ENCODE assay signal across 8 mouse cellular contexts in the genomic region with DNA sequence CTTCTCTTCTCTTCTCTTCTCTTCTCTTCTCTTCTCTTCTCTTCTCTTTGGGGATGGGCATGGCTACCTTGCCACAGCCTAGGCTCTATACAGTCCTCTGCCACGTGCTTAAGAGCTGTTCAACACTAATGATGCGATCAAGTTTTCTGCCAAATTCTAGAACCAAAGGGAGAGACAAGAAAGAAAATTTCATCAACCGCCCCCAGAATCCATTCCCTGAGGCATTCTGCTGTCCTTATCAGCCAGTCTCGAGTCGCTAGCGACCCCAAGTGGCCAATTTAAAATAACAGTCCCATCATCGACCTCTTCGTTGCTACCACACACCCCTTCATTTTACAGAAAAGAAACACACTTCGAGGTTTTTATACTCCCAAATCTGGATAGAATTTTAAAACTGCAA.
DNase-seq lines count a peak whose midpoint lies in the region; ATAC-seq and TF ChIP-seq lines count a peak whose summit lies in the region.

No protein-coding gene starts in this region.

- DNase-seq in spleen, postnatal 10 days (ENCODE audit: low spot score in 2 of 2): peak; percentile 5 to 54
- no peak for DNase-seq in spleen, adult 12 weeks (ENCODE audit: low spot score)
- DNase-seq in heart, adult 2 months: peak; percentile 51 to 59
- peak; percentile 88 for DNase-seq in kidney, adult 2 months
- DNase-seq in left cerebral cortex, postnatal 4 days: peak; percentile 84

- peak; percentile 68; the same call in 1 of the 2 replicates for ATAC-seq in embryonic facial prominence, embryonic 12.5 days (ENCODE audit: insufficient number of reproducible peaks, insufficient read depth, low FRiP score, low TSS enrichment)
- ATAC-seq in midbrain, embryonic 13.5 days: peak; percentile 75
- ATAC-seq in stomach, embryonic 15.5 days (ENCODE audit: insufficient read depth, low FRiP score, low read depth): peak; percentile 80

- peak overlapping the region; percentile 53 for H3K4me2 ChIP-seq in embryonic facial prominence, embryonic 12.5 days (replicated peaks)
- peak overlapping the region; percentile 53 for H3K4me2 ChIP-seq in midbrain, embryonic 13.5 days (replicated peaks)
- peak overlapping the region; percentile 66 for H3K4me2 ChIP-seq in stomach, embryonic 15.5 days

- no peak for TF ChIP-seq POLR2A in heart, adult 2 months (IDR thresholded peaks at IDR 0.05; ENCODE audit: insufficient read depth, low read depth, low read length)
- TF ChIP-seq POLR2A in kidney, adult 2 months (IDR thresholded peaks at IDR 0.05; ENCODE audit: low read depth, low read length): no peak

- H3K9me3 ChIP-seq in embryonic facial prominence, embryonic 12.5 days: no peaks in the 10 kb centered on the region
- no peaks in the 10 kb centered on the region for H3K9me3 ChIP-seq in midbrain, embryonic 13.5 days
- H3K9me3 ChIP-seq in stomach, embryonic 15.5 days: no peaks in the 10 kb centered on the region

- no peak overlapping the region for H3K9ac ChIP-seq in embryonic facial prominence, embryonic 12.5 days
- no peak overlapping the region; the same call in 1 of the 2 replicates for H3K9ac ChIP-seq in heart, adult 2 months (ENCODE audit: low read depth, low read length)
- H3K9ac ChIP-seq in midbrain, embryonic 13.5 days (replicated peaks): 0 out of 2 replicates have a peak overlapping the region, but pooled peaks have one; percentile 26
- no peak overlapping the region for H3K9ac ChIP-seq in stomach, embryonic 15.5 days

- no peaks in the 10 kb centered on the region for H3K36me3 ChIP-seq in embryonic facial prominence, embryonic 12.5 days
- no peaks in the 10 kb centered on the region for H3K36me3 ChIP-seq in heart, adult 2 months (ENCODE audit: control insufficient read depth, insufficient read depth, low read length)
- no peaks in the 10 kb centered on the region for H3K36me3 ChIP-seq in kidney, adult 2 months (ENCODE audit: control insufficient read depth, insufficient read depth, low read length)
- no peaks in the 10 kb centered on the region for H3K36me3 ChIP-seq in midbrain, embryonic 13.5 days
- H3K36me3 ChIP-seq in stomach, embryonic 15.5 days: no peaks in the 10 kb centered on the region

- H3K4me3 ChIP-seq in embryonic facial prominence, embryonic 12.5 days: 0 out of 2 replicates have a peak overlapping the region, but pooled peaks have one; percentile 25
- H3K4me3 ChIP-seq in heart, adult 2 months: peak overlapping the region; percentile 26; the same call in 1 of the 2 replicates
- no peak overlapping the region for H3K4me3 ChIP-seq in kidney, adult 2 months (ENCODE audit: insufficient read depth, low read depth, low read length)
- peak overlapping the region; percentile 30; the same call in 1 of the 2 replicates for H3K4me3 ChIP-seq in midbrain, embryonic 13.5 days (replicated peaks)
- H3K4me3 ChIP-seq in stomach, embryonic 15.5 days (replicated peaks): peak overlapping the region; percentile 38

- peaks cover 13% of the 10 kb centered on the region for H3K4me1 ChIP-seq in embryonic facial prominence, embryonic 12.5 days
- peaks cover 1% of the 10 kb centered on the region; the same call in 1 of the 2 replicates for H3K4me1 ChIP-seq in heart, adult 2 months (ENCODE audit: control insufficient read depth, insufficient read depth, low read length)
- H3K4me1 ChIP-seq in kidney, adult 2 months (ENCODE audit: control insufficient read depth, insufficient read depth, low read length): no peaks in the 10 kb centered on the region
- peaks cover 20% of the 10 kb centered on the region for H3K4me1 ChIP-seq in midbrain, embryonic 13.5 days (replicated peaks)
- H3K4me1 ChIP-seq in stomach, embryonic 15.5 days: peaks cover 8% of the 10 kb centered on the region; the same call in 1 of the 2 replicates

- H3K27me3 ChIP-seq in embryonic facial prominence, embryonic 12.5 days: no peaks in the 10 kb centered on the region
- H3K27me3 ChIP-seq in heart, adult 2 months (ENCODE audit: control insufficient read depth, insufficient read depth, low read length): no peaks in the 10 kb centered on the region
- H3K27me3 ChIP-seq in kidney, adult 2 months (replicated peaks; ENCODE audit: control insufficient read depth, insufficient read depth, low read length): no peaks in the 10 kb centered on the region
- no peaks in the 10 kb centered on the region for H3K27me3 ChIP-seq in midbrain, embryonic 13.5 days
- no peaks in the 10 kb centered on the region for H3K27me3 ChIP-seq in stomach, embryonic 15.5 days (replicated peaks)

- intact Hi-C loops in heart, adult 2 months (cut with DNase I): loop anchor here (5.0 kb wide), 1 partner anchor 996 kb away; no protein-coding TSS in a partner anchor
- intact Hi-C loops in left cerebral cortex, postnatal 4 days (cut with DNase I): loop anchor here (2.0 to 10.0 kb wide), 3 partner anchors 81 to 976 kb away; no protein-coding TSS in a partner anchor

- TF ChIP-seq EP300 in heart, adult 2 months (IDR thresholded peaks at IDR 0.05; ENCODE audit: insufficient read depth, low read depth, low read length): 0 out of 2 replicates have a peak, but pooled peaks have one; percentile 47

- TF ChIP-seq CTCF in heart, adult 2 months (IDR thresholded peaks at IDR 0.05): peak; percentile 82
- peak; percentile 63 for TF ChIP-seq CTCF in kidney, adult 2 months (conservative IDR thresholded peaks at IDR 0.05; ENCODE audit: insufficient read depth, insufficient read length, low read depth, low read length)

- no peaks in the 10 kb centered on the region for H3K79me2 ChIP-seq in heart, adult 2 months (replicated peaks; ENCODE audit: control insufficient read depth, insufficient read depth, low read length)

- peak overlapping the region; percentile 46; the same call in 1 of the 2 replicates for H3K27ac ChIP-seq in embryonic facial prominence, embryonic 12.5 days
- no peak overlapping the region for H3K27ac ChIP-seq in heart, adult 2 months
- no peak overlapping the region for H3K27ac ChIP-seq in kidney, adult 2 months (ENCODE audit: insufficient read depth, low read depth, low read length)
- H3K27ac ChIP-seq in midbrain, embryonic 13.5 days: peak overlapping the region; percentile 71; the same call in 1 of the 2 replicates
- H3K27ac ChIP-seq in stomach, embryonic 15.5 days: peak overlapping the region; percentile 63; the same call in 1 of the 2 replicates

- WGBS in embryonic facial prominence, embryonic 12.5 days: 3% methylated on average over 9 of the region's 9 CpGs
- WGBS in heart, adult 2 months: 2% methylated on average over 9 of the region's 9 CpGs
- 1% methylated on average over 9 of the region's 9 CpGs for WGBS in kidney, adult 2 months
- 1% methylated on average over 9 of the region's 9 CpGs for WGBS in midbrain, embryonic 13.5 days
- 1% methylated on average over 9 of the region's 9 CpGs for WGBS in stomach, embryonic 15.5 days

Comparison
In these comparisons a context has a peak if more than half of its experiments do, and no peak if none do; other contexts are left out.
1. H3K27ac ChIP-seq: peak in embryonic facial prominence, embryonic 12.5 days (single experiment), midbrain, embryonic 13.5 days (single experiment) and stomach, embryonic 15.5 days (single experiment); none in heart, adult 2 months (single experiment) and kidney, adult 2 months (single experiment).
2. Peak in every context shown above with its lines, with median percentiles within 50 percentile points of each other: ATAC-seq and H3K4me2 ChIP-seq.